Mouse (Mus musculus) MN1 (cell line): ENCODE data around the gene Tnfaip8l2.
"Not testable (repeated sequence)": the region's sequence is repeated elsewhere in the genome, so short reads cannot be mapped to it uniquely, and the experiment has no call there.

Experiments used
- DNase-seq: peaks from one replicate; pipeline ENCODE4 v3.0.0-alpha.2; 2016; ENCODE audit warnings: low spot score

Gene Tnfaip8l2

GRCm38 (mm10) chr3:95159987-95160963 lies 18.1 kb upstream of the Tnfaip8l2 start, which contains the start of gene Sema6c:
Sema6c (plus strand) TSS chr3:95160457.
- peak; percentile 92 for DNase-seq

- peak; percentile 38 for DNase-seq
Observed at GRCm38 (mm10) chr3:95159511-95159986, 17.4 kb upstream of the Tnfaip8l2 start.

- DNase-seq: no peak
Observed at GRCm38 (mm10) chr3:95153874-95154273, 11.7 kb upstream of the Tnfaip8l2 start.

- no peak for DNase-seq
Observed at GRCm38 (mm10) chr3:95147924-95148323, 5.8 kb upstream of the Tnfaip8l2 start.

- DNase-seq: peak; percentile 78
Observed at GRCm38 (mm10) chr3:95142617-95143011, 454 bp upstream of the Tnfaip8l2 start.

GRCm38 (mm10) chr3:95141474-95141873 lies 686 bp downstream of the Tnfaip8l2 start:
- DNase-seq: no peak

- no peak for DNase-seq
Observed at GRCm38 (mm10) chr3:95140795-95141194, 1.4 kb downstream of the Tnfaip8l2 start.

GRCm38 (mm10) chr3:95140289-95140595 lies 1.9 kb downstream of the Tnfaip8l2 start:
- DNase-seq: no peak

- DNase-seq: no peak
Observed at GRCm38 (mm10) chr3:95139586-95140288, 2.4 kb downstream of the Tnfaip8l2 start.

- DNase-seq: no peak
Observed at GRCm38 (mm10) chr3:95136336-95136735, 5.8 kb downstream of the Tnfaip8l2 start.

GRCm38 (mm10) chr3:95135433-95136052 lies 6.6 kb downstream of the Tnfaip8l2 start:
- no peak for DNase-seq

GRCm38 (mm10) chr3:95135023-95135422 lies 7.1 kb downstream of the Tnfaip8l2 start:
- DNase-seq: peak; percentile 53

GRCm38 (mm10) chr3:95134133-95134532 lies 8.0 kb downstream of the Tnfaip8l2 start:
- DNase-seq: not testable (repeated sequence)

- DNase-seq: peak; percentile 95
Observed at GRCm38 (mm10) chr3:95133680-95134101, 8.5 kb downstream of the Tnfaip8l2 start, which contains the start of the genes Scnm1 and Lysmd1. Scnm1 (minus strand) TSS chr3:95134011. Lysmd1 (plus strand) TSS chr3:95134088.

- no peak for DNase-seq
Observed at GRCm38 (mm10) chr3:95133176-95133575, 9.0 kb downstream of the Tnfaip8l2 start.

GRCm38 (mm10) chr3:95132389-95132788 lies 9.8 kb downstream of the Tnfaip8l2 start:
- not testable (repeated sequence) for DNase-seq

- no peak for DNase-seq
Observed at GRCm38 (mm10) chr3:95130081-95130480, 12.1 kb downstream of the Tnfaip8l2 start.

GRCm38 (mm10) chr3:95129226-95129651 lies 12.9 kb downstream of the Tnfaip8l2 start:
- no peak for DNase-seq

- DNase-seq: peak; percentile 82
Observed at GRCm38 (mm10) chr3:95124972-95125371, 17.2 kb downstream of the Tnfaip8l2 start.

GRCm38 (mm10) chr3:95124246-95124645 lies 17.9 kb downstream of the Tnfaip8l2 start, which contains the start of gene Tmod4:
Tmod4 (plus strand) TSS chr3:95124476.
- DNase-seq: no peak

GRCm38 (mm10) chr3:95121580-95121979 lies 20.6 kb downstream of the Tnfaip8l2 start:
- no peak for DNase-seq

- peak; percentile 33 for DNase-seq
Observed at GRCm38 (mm10) chr3:95117751-95118150, 24.4 kb downstream of the Tnfaip8l2 start.
